Mouse (Mus musculus) lung, adult 18-20 months (tissue): ENCODE data around the gene Stoml3.

ENCODE experiments used
- DNase-seq, 2 experiments: peaks; one replicate each; pipeline ENCODE4 v3.0.0; 2022; ENCODE audit warnings: mixed read lengths in 2 of 2

Gene Stoml3

DNA sequence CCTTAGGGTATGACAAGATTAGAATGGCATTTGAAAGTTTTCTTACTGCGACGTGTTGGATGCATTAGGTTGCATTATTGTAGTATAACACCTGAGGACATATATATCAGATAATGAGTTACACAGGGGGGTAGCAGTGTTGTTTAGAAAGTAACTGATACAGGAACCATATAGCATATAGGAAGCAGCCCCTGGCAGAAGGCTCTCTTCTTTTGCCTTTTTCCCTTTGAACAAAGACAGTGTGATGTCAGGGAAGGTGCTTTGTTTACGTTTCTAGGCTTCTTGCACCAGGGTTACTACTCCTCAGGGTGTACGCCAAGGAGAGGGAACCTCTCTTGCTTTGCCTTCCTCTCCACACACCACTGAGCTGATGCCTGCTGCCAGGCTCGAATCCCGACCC is at the start of gene Stoml3:
TSS of gene Stoml3 (plus strand) at position 301 of the 400 bp plus-strand sequence.
- no peak for DNase-seq

DNA sequence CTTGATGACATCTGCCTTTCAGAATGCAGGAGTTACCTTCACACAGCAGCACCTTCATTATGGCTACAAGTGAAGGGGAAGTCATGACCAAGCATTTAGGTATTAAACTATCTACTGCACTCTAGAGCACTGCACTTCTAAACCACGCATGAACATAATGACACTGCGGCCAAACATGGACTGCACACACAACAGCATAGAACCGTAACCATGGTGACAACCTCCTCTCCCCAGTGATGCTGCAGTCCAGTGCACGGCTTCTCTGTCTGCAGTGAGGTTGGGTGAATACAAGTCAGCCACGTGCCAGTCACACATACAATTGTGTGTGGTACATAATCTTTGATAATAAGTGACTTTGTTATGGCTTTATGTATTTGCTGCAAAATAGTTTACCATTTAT is 42.9 kb upstream of the Stoml3 start:
- DNase-seq, result no peak

DNA sequence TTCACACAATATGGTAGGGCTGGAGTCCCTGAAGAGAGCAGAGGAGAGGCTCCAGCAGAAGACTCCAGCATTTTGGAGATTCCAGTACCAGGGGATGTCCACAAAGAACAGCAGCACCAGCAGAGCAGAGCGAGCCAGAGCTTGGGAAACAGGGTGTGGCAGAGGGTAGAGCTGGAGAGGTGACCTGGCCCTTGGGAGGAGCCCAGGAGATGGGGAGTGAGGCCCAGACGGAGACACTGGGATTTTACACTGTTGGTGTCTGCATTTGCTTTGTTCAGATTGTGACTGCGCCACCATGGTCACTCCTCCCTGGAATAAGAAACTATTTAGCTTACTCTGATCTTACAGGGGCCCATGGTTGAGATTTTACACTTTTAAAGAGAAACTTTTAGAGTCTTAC is 41.7 kb upstream of the Stoml3 start:
- no peak for DNase-seq

DNA sequence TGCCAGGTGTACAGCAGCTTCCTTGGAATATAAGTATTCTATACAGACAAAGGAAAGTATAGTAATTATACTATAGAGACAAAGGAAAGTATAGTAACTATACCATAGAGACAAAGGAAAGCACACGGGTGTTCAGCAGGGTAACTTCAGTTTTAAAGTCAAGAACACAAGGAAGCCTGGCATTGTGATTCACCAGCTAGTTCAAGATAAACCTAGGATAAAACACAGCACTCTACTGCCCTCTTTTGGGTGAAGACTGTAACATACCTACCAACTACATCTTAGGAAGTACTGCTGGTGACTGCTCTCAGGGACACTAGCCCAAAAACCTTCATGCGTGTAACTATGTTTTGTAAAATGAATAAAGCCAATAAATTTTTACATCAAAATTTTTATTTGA is 40.2 kb upstream of the Stoml3 start:
- peak in 1 of 2 experiments; percentile 62 for DNase-seq

DNA sequence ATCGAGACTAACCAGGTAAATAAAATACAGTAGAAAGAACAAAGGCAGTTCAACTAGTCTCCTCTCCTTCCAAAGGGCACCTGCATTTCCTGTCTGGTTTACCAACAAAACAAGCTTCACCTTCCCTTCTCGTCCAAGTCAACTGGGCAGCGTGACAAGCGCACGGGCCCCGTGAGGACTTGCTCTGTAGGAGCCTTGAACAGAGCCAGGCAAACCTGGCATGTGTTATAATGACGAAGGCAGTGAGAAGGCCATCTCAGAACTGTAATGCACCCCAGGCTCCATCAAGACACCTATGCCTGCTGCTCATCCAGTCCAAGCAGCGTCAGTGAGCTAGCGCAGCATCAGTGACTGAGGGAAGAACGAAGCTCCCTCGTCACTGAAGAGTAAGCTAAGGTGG is 37.8 kb upstream of the Stoml3 start:
- no peak for DNase-seq

DNA sequence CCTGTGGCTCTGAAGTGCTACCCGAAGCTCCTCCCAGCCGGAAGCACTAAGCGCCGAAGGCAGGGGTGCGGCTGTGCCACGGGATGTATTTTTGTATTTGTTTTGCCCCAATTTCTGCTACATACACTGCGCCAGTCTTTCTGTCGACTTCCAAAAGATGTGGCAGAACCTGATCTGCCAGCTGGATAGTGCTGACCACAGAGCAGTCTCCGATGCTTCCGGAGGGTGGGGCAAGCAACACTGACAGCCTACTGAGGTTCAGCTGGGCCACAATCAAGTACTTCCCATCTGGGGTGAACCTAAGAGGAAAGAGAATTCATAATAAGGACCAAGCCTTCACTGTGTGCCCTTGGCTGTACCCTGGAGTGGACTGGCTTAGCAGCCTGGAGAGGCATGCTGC is 36.1 kb upstream of the Stoml3 start:
- DNase-seq, result peak; percentile 55 to 69

DNA sequence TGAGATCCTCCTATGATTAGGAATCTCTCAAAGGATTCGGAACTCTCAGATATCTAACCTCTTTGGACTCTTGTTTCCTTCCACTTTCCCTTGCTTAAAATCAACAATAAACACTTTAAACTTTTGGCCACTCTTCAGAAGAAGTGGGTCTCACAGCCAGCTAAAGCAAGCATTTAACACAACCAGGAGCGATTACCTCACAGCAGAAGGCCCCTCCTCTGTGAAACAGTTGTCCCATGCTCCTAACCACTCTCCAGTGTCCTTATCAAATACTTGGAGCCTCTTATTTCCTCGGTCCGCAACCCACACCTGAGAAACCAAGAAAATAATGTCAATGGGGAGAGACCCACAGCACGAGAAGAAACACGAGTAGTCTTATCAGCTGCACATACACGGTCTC is 35.1 kb upstream of the Stoml3 start:
- peak; percentile 40 to 57 for DNase-seq

DNA sequence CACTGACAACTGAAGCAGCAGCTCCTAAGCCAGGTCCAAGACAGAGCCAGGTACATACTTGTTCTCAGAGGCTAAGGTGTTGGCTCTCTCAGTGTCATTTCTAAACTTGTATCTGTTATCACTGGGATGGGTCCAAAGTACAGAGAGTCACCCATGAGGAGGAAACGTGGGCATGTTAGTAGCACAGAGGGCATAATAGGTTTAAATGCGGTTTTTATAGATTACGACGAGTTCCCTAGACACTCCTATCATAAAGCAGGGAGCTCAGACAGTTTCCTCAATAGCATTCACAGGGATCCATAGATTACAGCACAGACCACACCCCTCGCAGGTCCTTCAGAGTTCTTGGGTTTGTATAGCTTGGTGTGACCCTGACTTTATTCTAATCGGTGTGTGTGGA is 34.4 kb upstream of the Stoml3 start:
- DNase-seq, result no peak

DNA sequence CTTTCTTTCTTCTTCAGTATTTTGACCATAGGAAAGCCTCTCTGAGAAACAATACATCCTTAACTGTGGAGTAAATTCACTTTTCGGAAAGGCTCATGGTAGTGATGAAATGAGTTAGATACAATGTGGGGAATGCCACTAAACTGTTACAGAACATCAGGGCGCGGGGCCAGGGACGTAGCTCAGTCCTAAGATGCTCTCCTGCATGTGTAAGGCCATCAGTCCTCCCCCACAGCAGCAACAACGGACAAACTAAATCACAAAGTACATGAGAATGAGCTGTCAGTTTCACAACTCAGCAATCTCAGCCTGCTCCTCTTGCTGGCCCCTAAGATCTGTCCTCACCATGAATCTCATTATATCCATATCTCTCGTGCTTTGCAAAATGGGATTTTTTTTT is 33.9 kb upstream of the Stoml3 start:
- no peak for DNase-seq

DNA sequence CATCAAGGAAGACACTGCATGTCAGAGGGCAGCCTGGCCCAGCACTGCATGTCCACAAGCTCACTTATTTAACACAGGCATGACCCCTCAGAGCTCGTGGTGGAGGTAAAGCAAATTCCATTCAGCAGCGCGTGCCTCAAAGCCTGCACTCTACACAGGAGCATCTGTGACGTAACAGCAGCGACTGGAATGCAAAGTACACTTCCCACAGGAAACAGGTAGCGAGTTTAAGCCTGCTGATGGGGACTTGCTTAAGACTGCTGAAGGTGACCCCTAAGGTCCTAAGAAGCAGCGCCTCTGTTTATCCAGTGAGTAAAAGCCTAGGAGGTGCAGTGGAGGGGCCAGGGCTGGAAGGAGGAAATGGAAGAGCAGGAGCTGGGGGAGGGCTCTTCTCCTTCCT is 33.5 kb upstream of the Stoml3 start:
- peak in 1 of 2 experiments; percentile 26 for DNase-seq

DNA sequence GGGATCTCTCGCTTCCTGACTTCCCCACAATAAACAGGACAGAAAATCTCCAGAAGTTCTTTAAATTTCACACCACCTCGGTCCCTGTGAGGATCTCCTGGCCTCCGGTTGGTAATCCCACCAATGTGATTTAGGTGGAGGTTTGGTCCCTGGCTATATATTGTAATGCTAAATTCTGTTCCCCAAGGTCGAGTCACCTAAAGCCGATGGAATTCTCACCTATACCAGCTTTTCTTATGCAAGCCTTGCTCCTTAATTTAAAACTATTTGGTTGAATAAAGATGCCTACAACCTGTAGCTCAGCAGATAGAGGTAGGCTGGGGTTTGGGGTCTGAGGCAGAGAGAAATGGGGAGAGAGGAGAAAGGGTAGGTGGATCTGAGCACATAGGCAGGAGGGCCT is 30.7 kb upstream of the Stoml3 start:
- DNase-seq, result no peak

DNA sequence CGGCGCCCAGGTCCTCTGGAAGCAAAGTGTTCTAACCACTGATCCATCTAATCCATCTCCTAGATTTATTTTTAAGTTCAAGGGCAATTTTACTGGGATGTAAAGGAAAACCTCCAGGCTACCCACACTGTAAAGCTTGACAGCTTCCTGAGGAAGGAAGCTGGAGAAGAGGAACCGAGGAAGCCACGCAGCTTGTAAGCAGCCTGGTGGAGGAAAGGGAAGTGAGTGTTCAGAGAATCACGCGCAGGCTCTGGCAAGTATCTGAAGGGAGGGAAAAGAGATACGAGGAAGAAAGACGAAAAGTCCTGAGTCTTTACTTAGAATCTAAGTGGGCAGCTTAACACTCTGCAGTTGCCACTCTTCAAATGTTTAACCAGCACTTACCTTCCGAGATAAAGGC is 28.3 kb upstream of the Stoml3 start:
- peak; percentile 23 to 42 for DNase-seq

DNA sequence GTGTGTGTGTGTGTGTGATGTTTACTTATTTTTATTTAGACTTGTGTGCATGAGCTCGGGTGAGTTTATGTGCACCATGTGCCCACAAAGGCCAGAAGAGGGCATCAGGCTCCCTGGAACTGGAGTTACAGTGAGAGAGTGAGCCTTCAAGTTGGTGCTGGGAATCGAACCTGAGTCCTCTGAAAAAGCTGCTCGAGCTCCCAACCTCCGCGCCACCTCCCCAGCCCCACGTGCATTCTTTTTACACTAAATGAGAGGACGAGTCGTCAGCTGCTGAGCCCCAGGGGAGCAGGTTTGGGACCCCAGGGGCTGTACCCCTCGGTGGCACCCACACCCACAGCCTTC is 25.8 kb upstream of the Stoml3 start:
- DNase-seq, result no peak

DNA sequence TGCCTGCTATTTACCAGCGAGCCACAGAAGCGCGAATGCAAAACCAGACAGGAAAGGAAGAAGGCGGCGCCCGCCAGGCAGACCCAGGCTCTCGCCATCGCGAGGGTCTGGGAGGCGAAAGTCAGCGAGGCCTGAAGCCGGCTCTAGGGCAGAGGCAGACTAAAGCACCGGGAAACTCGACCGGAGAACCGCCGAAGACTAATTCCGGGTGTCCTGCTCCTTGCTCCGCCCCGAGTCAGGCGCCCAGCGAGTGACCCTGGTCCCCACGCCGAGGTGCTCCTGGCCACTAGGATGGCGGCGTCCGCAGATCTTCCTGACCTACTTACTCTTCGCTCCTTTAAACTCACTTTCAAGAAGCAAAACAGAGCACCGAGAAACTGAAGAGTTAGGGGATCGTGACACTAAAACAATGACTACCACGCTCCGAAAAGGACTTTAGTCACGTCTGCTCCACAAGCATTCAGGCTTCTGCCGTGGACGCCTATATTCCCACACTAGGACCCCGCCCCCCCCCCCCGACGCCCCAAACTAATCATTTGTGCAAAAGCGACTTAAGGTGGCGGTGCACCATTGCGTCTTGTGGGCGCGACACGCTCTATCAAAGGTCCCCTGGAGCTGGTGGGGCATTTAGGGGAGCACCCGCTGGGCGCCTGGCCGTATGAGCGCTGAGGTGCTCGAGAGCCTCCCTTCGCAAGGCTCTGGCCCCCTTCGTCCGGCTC is 25.2 kb upstream of the Stoml3 start, which contains the start of the genes Nhlrc3 and Proser1:
TSS of gene Nhlrc3 (minus strand) at position 287 of the 719 bp plus-strand sequence.
TSS of gene Proser1 (plus strand) at position 621 of the 719 bp plus-strand sequence.
- DNase-seq, result peak; percentile 96 to 97

DNA sequence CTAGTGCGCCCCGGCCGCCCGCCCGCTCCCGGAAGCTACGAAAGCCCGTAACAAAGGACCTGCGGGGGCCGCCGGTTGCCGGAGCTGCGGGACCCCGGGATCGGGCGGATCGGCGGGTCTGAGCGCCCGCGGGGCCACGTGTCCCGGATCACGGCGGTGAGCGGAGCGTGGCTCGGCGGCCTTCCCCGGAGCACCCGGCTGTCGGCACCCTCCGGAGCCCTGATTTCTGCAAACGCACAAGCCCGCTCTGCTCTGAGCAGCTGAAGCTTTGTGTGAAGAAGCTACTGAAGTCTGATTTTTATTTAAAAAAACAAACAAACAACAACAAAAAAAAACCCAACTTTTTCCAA is 24.7 kb upstream of the Stoml3 start:
- no peak for DNase-seq

DNA sequence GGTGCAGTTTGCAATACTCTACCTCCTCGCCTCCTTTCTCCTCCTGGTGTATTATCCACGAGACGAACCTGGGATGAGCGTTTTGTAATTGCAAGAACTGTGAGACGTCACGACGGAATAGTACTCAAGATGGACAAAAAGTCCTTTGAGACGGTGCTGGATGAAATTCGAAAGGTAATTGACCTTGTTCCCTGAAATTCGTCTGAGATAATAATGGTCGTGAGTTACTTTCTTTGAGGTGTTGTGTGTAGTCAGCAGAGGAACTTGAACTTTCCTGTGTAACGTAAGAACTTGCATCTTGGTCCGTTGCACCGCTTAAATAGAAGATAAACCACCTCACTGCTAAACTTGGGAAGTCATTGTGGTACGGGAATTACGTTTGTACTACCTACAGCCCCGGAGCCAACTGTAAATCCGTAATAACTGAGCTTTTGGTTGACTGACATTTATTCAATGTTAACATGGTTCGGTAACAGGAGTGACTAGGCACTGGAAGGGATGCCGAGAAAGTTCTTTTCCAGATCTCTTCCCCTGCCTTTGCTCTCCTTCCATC is 24.2 kb upstream of the Stoml3 start:
- no peak for DNase-seq

DNA sequence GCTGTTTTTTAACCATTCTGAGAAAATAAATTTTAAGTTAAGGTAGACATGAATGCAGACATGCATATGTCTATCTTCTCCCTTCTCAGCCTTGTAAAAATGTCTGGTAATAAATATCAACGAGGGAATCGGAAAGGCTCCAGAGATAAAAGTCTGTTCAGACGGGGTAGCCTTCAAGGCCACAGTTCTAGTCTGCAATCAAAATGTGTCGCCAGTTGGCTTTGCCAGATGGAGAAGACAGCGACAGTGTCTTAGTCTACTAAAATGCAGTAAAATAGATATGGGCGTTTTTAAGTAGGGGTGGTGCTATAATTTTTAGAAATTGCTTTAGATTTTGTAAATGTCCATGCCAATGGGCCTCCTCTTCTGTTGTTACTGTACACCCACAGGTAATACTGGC is 23.1 kb upstream of the Stoml3 start:
- DNase-seq, result no peak

DNA sequence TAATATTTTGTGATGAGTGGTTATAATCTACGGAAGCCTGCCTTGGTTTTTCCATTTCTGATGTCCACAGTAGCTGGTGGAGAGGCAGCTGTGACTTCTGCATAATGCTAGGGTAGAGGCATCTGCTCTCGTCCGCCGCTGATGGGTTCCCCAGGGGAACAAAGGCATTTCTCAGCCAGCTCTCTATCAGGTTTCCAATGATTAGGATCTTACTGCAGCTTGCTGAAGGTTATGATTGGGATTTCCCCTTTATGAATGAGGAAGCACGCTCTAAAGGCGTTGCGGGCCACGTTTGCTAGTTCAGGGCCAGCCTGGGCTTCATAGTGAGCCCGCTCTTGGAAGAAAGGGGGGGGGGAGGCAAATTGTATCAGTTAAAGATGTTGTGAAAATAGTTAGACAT is 22.0 kb upstream of the Stoml3 start:
- no peak for DNase-seq

DNA sequence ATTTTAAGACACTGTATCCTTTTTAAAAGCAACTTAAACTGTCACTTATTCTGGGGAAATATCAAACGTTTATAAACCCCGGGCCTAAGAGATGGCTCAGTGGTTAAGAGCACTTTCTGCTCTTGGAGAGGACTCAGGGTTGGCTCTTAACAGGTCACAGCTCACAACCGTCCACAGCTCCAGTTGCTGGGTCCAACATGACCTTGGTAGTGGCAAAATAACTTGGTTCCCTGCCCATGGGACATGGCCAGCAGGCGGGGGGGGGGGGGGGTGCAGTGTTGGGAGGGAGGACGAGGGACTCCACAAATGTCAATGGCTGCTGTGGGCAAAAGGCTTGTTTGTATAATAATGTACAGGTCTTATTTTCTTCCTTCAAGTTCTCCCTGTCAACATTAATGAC is 21.1 kb upstream of the Stoml3 start:
- no peak for DNase-seq

DNA sequence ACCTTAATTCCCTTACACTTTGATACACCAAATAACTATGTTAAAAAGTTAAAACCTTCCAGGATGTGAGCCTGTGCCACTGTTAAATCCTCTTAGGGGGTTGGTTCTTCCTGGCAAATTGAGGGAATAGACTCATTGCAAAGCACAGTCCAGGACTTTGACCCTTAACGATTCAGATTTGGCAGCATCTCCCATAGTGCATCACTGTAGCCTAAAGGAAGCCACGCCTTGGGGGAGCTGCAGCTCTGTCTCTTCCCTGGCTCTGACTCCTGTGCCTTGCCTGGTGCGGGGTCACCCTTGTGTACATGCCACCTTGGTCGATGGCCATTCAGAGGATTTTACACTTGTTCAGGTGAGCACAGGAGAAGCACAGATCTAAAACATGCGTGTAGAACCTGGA is 18.8 kb upstream of the Stoml3 start:
- no peak for DNase-seq

DNA sequence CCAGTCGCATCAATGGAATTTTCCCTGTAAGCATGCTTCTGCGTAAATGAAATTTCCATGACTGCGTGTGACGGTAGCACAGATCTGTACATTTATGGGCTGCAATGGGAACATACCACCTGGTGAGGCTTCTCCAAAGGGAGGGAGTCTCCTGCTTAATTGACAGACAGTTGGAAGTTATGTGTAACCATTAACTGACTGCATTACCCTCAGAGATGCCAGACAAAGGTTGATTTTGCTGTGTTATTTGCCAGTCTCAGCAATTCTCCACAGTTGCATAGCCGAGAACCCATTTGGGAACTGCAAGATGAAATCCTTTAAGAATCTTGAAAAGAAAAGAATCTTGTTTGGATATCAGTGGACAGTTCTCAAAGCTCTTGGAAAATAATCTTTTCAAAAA is 16.4 kb upstream of the Stoml3 start:
- DNase-seq, result no peak

DNA sequence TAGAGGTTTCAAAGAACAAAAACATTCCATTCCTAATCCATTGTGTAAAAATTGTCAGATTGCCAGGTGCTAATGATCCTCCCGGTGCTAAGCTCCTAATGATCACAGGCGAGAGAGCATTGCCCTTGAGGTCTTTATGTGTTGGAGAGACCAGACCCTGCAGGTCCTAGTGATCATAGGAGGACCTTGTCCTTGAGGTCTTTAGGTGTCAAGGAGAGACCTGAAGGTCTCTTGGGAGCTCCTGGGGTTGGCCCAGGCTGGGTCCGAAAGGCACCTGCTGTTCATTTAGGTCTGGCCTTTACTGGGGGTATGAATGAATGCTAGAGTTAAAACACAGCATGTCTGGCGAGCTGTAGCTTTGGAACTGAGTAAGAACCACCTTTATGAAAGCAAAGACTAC is 14.3 kb upstream of the Stoml3 start:
- no peak for DNase-seq

DNA sequence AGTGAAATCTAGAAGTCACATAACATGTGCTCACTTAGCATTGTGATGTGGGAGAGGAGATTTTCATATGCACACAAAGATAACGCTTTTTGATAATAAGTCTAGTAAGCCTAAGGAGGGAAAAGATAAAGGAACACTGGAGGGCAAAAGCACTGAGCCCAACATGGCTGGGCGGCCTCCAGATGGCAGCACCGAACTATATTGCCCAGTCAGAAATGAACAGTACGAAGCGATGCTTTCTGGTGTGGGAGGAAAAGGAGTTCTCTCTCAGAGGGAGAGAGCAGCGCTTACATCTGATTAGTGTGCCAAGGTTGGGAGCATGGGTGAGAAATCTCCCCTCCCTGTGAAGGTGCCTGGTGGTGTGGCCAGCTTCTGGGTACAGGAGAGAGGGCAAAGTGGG is 12.6 kb upstream of the Stoml3 start:
- DNase-seq, result no peak

DNA sequence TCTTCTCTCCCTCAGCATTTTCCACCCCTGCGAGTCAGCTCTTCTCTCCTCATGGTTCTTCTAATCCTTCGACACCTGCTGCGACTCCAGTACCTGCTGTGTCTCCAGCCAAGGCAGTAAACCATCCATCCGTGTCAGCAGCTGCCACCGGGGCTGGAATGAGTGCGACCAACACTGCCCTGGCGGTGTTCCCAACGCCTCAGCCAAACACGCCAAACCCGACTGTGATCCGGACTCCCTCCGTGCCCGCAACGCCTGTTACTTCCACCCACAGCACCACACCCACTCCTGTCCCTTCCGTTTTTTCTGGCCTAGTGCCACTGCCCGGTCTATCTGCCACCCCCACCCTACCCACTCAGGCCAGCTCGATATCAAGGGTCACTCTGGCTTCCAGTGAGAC is 11.0 kb upstream of the Stoml3 start:
- no peak for DNase-seq

DNA sequence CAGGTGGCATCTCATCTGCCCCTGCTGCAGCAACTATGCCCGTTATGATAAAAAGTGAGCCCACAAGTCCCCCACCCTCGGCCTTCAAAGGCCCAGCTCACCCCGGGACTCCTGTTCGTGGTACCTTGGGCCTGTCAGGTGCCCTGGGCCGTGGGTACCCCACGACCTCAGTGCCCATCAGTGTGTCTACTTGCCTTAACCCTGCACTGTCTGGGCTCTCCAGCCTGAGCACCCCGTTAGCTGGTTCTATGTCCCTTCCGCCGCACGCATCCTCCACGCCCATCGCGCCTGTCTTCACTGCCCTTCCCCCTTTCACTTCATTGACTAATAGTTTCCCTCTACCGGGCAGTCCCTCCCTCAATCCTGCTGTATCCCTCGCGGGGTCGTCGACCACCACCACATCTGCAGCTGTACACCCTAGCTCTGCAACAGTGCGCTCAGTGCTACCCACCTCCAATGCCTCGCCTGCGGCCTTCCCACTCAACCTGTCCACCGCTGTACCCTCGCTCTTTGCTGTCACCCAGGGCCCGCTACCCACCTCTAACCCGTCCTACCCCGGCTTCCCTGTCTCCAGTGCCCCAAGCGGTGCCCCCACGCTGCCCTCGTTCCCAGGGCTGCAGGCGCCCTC is 9.9 kb upstream of the Stoml3 start:
- DNase-seq, result no peak
